Mouse (Mus musculus) C2C12 (cell line): ENCODE data around the gene Supt5. TPM values are rescaled to one million over a fixed set of nuclear protein-coding genes. Genes with fewer than 3 reads are reported as not detected.
A peak's percentile ranks its signal among the peaks of the same experiment; 100 is the strongest.

Experiments
- H3K27me3 ChIP-seq: one replicate; pipeline ENCODE4 v1.6.1; 2011; ENCODE audit not compliant: control insufficient read depth, insufficient read depth, insufficient read length
- H3K36me3 ChIP-seq: one replicate; pipeline ENCODE4 v1.6.1; 2011; ENCODE audit not compliant: control insufficient read depth, insufficient read depth
- H3K4me3 ChIP-seq: one replicate; pipeline ENCODE4 v1.5.1; 2011; ENCODE audit warnings: mild to moderate bottlenecking, control low read depth; ENCODE audit not compliant: poor library complexity, insufficient read depth, severe bottlenecking
- H3K79me2 ChIP-seq: one replicate; pipeline ENCODE4 v1.6.1; 2011; ENCODE audit not compliant: control insufficient read depth, insufficient read depth
- H3K79me3 ChIP-seq: one replicate; pipeline ENCODE4 v1.6.1; 2011; ENCODE audit warnings: low read depth, control low read depth
- H3ac ChIP-seq: one replicate; pipeline ENCODE3; 2011; ENCODE audit warnings: low read depth; ENCODE audit not compliant: control insufficient read depth, insufficient read length
- CEBPB ChIP-seq: IDR thresholded peaks from one replicate; pipeline ENCODE4 v1.6.1; 2011; ENCODE audit warnings: low read depth, mild to moderate bottlenecking, control low read depth, moderate library complexity
- CTCF ChIP-seq: IDR thresholded peaks from one replicate; pipeline ENCODE4 v1.5.1; 2011; ENCODE audit not compliant: control insufficient read depth, insufficient read depth, insufficient read length
- FOSL1 ChIP-seq: IDR thresholded peaks from one replicate; pipeline ENCODE4 v1.8.0; 2011; ENCODE audit warnings: mild to moderate bottlenecking, low read length; ENCODE audit not compliant: poor library complexity, insufficient read depth, severe bottlenecking
- MAX ChIP-seq: IDR thresholded peaks from one replicate; pipeline ENCODE4 v1.6.1; 2011; ENCODE audit warnings: mild to moderate bottlenecking, control low read depth
- MYOD1 ChIP-seq: IDR thresholded peaks from one replicate; pipeline ENCODE4 v1.6.1; 2011; ENCODE audit warnings: low read depth; ENCODE audit not compliant: control insufficient read depth, insufficient read length
- MYOG ChIP-seq: IDR thresholded peaks from one replicate; pipeline ENCODE4 v1.6.1; 2011; ENCODE audit not compliant: control insufficient read depth, insufficient read length; ENCODE audit errors: extremely low read depth
- USF1 ChIP-seq: IDR thresholded peaks from one replicate; pipeline ENCODE4 v1.6.1; 2011; ENCODE audit warnings: low read depth, mild to moderate bottlenecking, control low read depth, moderate library complexity
- polyA plus RNA-seq: library from polyadenylated mRNA; unstranded; fragments of >200 nt; fragmentation: generic; extraction: Trizol; gene quantifications from one replicate; pipeline ENCODE4 v1.2.1, GENCODE M21; 2012; ENCODE audit warnings: missing spikeins

Supt5 gene
- polyA plus RNA-seq, 1 experiment: 82.4 TPM

GRCm38 (mm10) chr7:28371514-28371989 is 33.0 kb upstream of the Supt5 start:
- peak overlapping the region; percentile 79 for H3ac ChIP-seq
- no peaks in the 10 kb centered on the region for H3K27me3 ChIP-seq
- TF ChIP-seq MAX: no peak
- TF ChIP-seq CTCF: no peak
- no peak for TF ChIP-seq CEBPB
- no peak for TF ChIP-seq FOSL1
- TF ChIP-seq MYOD1: no peak
- no peak for TF ChIP-seq USF1
- no peak for TF ChIP-seq MYOG
- peaks cover 8% of the 10 kb centered on the region for H3K36me3 ChIP-seq
- peak overlapping the region; percentile 59 for H3K4me3 ChIP-seq
- H3K79me2 ChIP-seq: peaks cover 41% of the 10 kb centered on the region
- peaks cover 17% of the 10 kb centered on the region for H3K79me3 ChIP-seq

DNA sequence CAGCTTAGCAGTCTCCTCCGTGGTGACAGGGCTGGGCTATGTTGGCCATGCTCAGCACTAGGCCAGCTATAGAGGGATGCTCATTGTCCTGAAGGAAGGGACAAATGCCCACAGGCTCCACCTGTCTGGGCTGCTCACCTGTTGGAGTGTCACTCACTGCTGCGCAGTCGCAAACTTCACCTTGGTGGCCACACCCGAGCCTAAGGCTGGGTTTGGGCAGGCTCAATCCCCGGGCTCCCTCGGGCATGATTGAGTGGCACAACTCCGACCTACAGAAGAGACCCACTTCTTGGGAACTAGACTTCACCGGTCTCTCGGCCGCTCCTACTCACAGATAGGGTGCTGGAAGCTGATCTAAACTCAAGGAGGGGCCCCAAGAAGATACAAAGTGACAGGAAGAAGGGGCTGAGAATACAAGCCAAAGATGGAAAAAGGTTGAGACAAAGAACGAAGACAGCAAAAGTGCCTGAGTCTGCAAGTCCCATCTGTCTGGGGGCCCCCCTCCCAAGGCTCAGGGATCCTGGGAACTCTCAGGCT is 32.5 kb upstream of the Supt5 start:
- Histone ChIP-seq H3K79me3 (peaks cover 17% of the 10 kb centered on the region), H3K36me3 (peaks cover 8% of the 10 kb centered on the region), H3K27me3 (no peaks in the 10 kb centered on the region), H3ac (peak overlapping the region; percentile 79), H3K4me3 (peak overlapping the region; percentile 59), H3K79me2 (peaks cover 38% of the 10 kb centered on the region)
- TF ChIP-seq CEBPB (no peak), MYOD1 (no peak), CTCF (no peak)

DNA sequence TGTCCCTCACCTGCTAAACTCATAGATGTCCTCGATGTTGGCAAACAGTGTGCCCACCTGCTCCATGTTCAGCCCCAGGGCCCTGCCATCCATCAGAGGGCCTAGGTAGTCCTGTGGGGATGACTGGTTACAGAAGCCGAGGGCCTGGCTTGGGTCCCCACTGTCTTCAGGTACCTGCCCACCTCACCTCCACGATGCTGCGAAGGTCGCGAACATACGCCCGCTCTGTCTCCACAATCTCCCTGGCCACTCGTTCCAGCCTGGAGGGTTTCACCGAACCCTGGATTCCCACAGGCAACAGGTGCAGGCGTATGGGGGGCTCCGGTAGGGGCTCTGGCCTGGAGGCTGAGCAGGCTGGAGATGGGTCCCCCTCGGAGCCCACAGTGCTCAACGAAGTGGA is 31.5 kb upstream of the Supt5 start:
- H3K79me3 ChIP-seq: peaks cover 17% of the 10 kb centered on the region
- H3ac ChIP-seq: no peak overlapping the region
- H3K27me3 ChIP-seq: no peaks in the 10 kb centered on the region
- H3K79me2 ChIP-seq: peaks cover 38% of the 10 kb centered on the region
- TF ChIP-seq MAX: no peak
- no peak for TF ChIP-seq FOSL1
- no peak for TF ChIP-seq MYOD1
- TF ChIP-seq CTCF: no peak
- H3K4me3 ChIP-seq: no peak overlapping the region
- peaks cover 8% of the 10 kb centered on the region for H3K36me3 ChIP-seq

- H3K36me3 ChIP-seq: peaks cover 15% of the 10 kb centered on the region
- H3K79me2 ChIP-seq: peaks cover 38% of the 10 kb centered on the region
- no peak overlapping the region for H3K4me3 ChIP-seq
- peaks cover 17% of the 10 kb centered on the region for H3K79me3 ChIP-seq
- H3K27me3 ChIP-seq: no peaks in the 10 kb centered on the region
- H3ac ChIP-seq: no peak overlapping the region
- TF ChIP-seq CEBPB (no peak), USF1 (no peak), MAX (no peak), CTCF (no peak), MYOG (no peak), FOSL1 (no peak), MYOD1 (no peak)
These were observed 29.9 kb upstream of the Supt5 start for GRCm38 (mm10) chr7:28368276-28368920.

DNA sequence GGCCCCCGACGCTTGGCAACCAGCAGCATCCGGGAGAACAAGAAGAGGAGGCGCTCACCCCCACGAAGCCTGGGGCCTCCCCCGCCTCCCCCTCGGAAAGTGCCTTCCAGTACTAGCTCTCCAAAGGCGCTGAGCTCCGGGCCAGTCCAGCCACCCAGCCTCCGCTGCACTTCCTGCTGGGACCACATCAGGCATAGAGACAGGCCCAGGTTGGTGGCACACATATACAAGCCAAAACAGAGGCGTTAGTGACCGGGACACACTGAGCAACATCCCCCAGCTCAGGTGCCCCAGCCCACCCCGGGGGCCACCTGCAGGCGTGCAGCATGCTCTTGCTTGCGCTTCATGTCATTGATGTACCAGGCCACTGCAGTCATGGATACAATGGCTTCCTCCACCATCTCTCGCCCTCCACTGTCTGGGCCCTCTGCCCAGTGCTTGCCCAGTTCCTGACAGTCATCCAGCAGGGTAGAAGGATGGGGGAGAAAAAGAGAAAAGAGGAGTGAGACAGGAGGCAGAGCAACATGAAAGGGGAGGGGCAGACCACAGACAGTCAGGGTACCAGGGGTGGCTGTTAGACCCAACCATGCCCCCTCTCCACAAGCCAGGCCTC is 29.2 kb upstream of the Supt5 start:
- Histone ChIP-seq H3ac (no peak overlapping the region), H3K79me3 (peaks cover 17% of the 10 kb centered on the region), H3K36me3 (peaks cover 15% of the 10 kb centered on the region), H3K4me3 (no peak overlapping the region), H3K79me2 (peaks cover 38% of the 10 kb centered on the region), H3K27me3 (no peaks in the 10 kb centered on the region)
- TF ChIP-seq MYOG: no peak
- no peak for TF ChIP-seq CTCF
- no peak for TF ChIP-seq MYOD1
- TF ChIP-seq USF1: no peak
- no peak for TF ChIP-seq CEBPB
- no peak for TF ChIP-seq FOSL1
- no peak for TF ChIP-seq MAX
